Mouse (Mus musculus): Measurements from ENCODE around the gene Serpina6. TPM values are rescaled to one million over a fixed set of nuclear protein-coding genes. Genes with fewer than 3 reads are reported as not detected.

Gene Serpina6
- total and polyA plus RNA-seq, 3 experiments: not detected

- H3K79me2 ChIP-seq (ENCODE audit: control insufficient read depth, insufficient read depth, low read length, poor library complexity): no peaks in the 10 kb centered on the region; the same call in 1 of the 2 replicates
- H3K4me3 ChIP-seq (ENCODE audit: control insufficient read depth in 1 of 2, insufficient read depth in 1 of 2, low read depth in 2 of 2, low read length in 2 of 2): peak overlapping the region; percentile 44 to 56
- no peaks in the 10 kb centered on the region for H3K9me3 ChIP-seq (replicated peaks; ENCODE audit: insufficient read depth, low read length)
- H3K36me3 ChIP-seq (ENCODE audit: control insufficient read depth in 1 of 2, insufficient read depth in 2 of 2, low read length in 2 of 2): peaks cover 0 to 26% of the 10 kb centered on the region in 2 experiments; a peak in 2 of 4 replicates
- no peaks in the 10 kb centered on the region for H3K27me3 ChIP-seq (ENCODE audit: control insufficient read depth in 1 of 2, insufficient read depth in 2 of 2, low read length in 2 of 2)
- peak overlapping the region; percentile 99 for H3K27ac ChIP-seq (ENCODE audit: control insufficient read depth, low read depth, low read length)
- peaks cover 16 to 22% of the 10 kb centered on the region in 2 experiments for H3K4me1 ChIP-seq (ENCODE audit: control insufficient read depth in 1 of 2, insufficient read depth in 2 of 2, low read length in 2 of 2)
- H3K9ac ChIP-seq (ENCODE audit: control insufficient read depth, low read depth, low read length, poor library complexity, severe bottlenecking): peak overlapping the region; percentile 78
- peak; percentile 96 for DNase-seq (ENCODE audit: low read depth, low spot score)
- no peak for TF ChIP-seq USF1 (IDR thresholded peaks at IDR 0.05; ENCODE audit: low read depth, low read length)
- peak; percentile 92 for TF ChIP-seq ETS1 (IDR thresholded peaks at IDR 0.05; ENCODE audit: low read depth, low read length)
- TF ChIP-seq TCF12 (IDR thresholded peaks at IDR 0.05; ENCODE audit: low read depth, low read length): peak; percentile 92
- TF ChIP-seq ZC3H11A (IDR thresholded peaks at IDR 0.05; ENCODE audit: low read depth, low read length): no peak
- no peak for TF ChIP-seq USF2 (IDR thresholded peaks at IDR 0.05; ENCODE audit: borderline replicate concordance in 1 of 2, insufficient read depth in 1 of 2, low read depth in 1 of 2, low read length in 2 of 2)
- peak; percentile 79 for TF ChIP-seq TAL1 (IDR thresholded peaks at IDR 0.05; ENCODE audit: low read length)
- TF ChIP-seq MEF2A (IDR thresholded peaks at IDR 0.05; ENCODE audit: extremely low read depth, insufficient replicate concordance, low read depth, low read length, poor library complexity, severe bottlenecking): no peak
- peak; percentile 75 for TF ChIP-seq POLR2AphosphoS2 (IDR thresholded peaks at IDR 0.05; ENCODE audit: low read length)
- TF ChIP-seq BHLHE40 (IDR thresholded peaks at IDR 0.05; ENCODE audit: borderline replicate concordance, low read depth, low read length): no peak
- no peak for TF ChIP-seq POLR2AphosphoS5 (IDR thresholded peaks at IDR 0.05; ENCODE audit: borderline replicate concordance, low read depth, low read length)
- TF ChIP-seq RCOR1 (IDR thresholded peaks at IDR 0.05; ENCODE audit: low read depth, low read length): peak; percentile 77
- TF ChIP-seq MYB (IDR thresholded peaks at IDR 0.05; ENCODE audit: low read depth, low read length): peak; percentile 99
- TF ChIP-seq MXI1 (IDR thresholded peaks at IDR 0.05; ENCODE audit: low read depth, low read length): peak; percentile 82
- 0 out of 2 replicates have a peak, but pooled peaks have one; percentile 55 for TF ChIP-seq ZMIZ1 (IDR thresholded peaks at IDR 0.05; ENCODE audit: low read depth, low read length)
- peak; percentile 30; the same call in 1 of the 2 replicates for TF ChIP-seq JUND (IDR thresholded peaks at IDR 0.05; ENCODE audit: low read depth, low read length)
- TF ChIP-seq MYC (IDR thresholded peaks at IDR 0.05; ENCODE audit: low read depth, low read length): peak; percentile 83
- TF ChIP-seq NELFE (IDR thresholded peaks at IDR 0.05; ENCODE audit: low read depth, low read length): peak; percentile 61
- TF ChIP-seq SIN3A (IDR thresholded peaks at IDR 0.05; ENCODE audit: low read length): peak; percentile 88
- TF ChIP-seq EP300 (IDR thresholded peaks at IDR 0.05; ENCODE audit: low read depth in 1 of 2, low read length in 2 of 2): peak; percentile 92 to 99
- TF ChIP-seq MAZ (IDR thresholded peaks at IDR 0.05; ENCODE audit: low read depth, low read length): peak; percentile 43; the same call in 1 of the 2 replicates
- no peak for TF ChIP-seq RAD21 (IDR thresholded peaks at IDR 0.05; ENCODE audit: low read depth, low read length)
- TF ChIP-seq GABPA (IDR thresholded peaks at IDR 0.05; ENCODE audit: low read depth, low read length): no peak
- TF ChIP-seq KAT2A (conservative IDR thresholded peaks at IDR 0.05; ENCODE audit: low read depth, low read length): no peak
- no peak for TF ChIP-seq ELF1 (IDR thresholded peaks at IDR 0.05; ENCODE audit: low read depth, low read length)
- TF ChIP-seq UBTF (IDR thresholded peaks at IDR 0.05; ENCODE audit: borderline replicate concordance, insufficient read depth, low read depth, low read length): no peak
- peak; percentile 68 for TF ChIP-seq CHD2 (IDR thresholded peaks at IDR 0.05; ENCODE audit: low read length)
- no peak for TF ChIP-seq SMC3 (IDR thresholded peaks at IDR 0.05; ENCODE audit: low read depth, low read length)
- TF ChIP-seq ZKSCAN1 (IDR thresholded peaks at IDR 0.05; ENCODE audit: low read depth, low read length): no peak
- TF ChIP-seq MAX (IDR thresholded peaks at IDR 0.05; ENCODE audit: low read length): peak; percentile 82
- no peak for TF ChIP-seq E2F4 (IDR thresholded peaks at IDR 0.05; ENCODE audit: borderline replicate concordance, low read depth, low read length)
- TF ChIP-seq MAFK (IDR thresholded peaks at IDR 0.05; ENCODE audit: borderline replicate concordance, low read depth, low read length): no peak
- TF ChIP-seq GATA1 (IDR thresholded peaks at IDR 0.05; ENCODE audit: low read depth, low read length): peak; percentile 89
- TF ChIP-seq TBP (IDR thresholded peaks at IDR 0.05; ENCODE audit: low read depth, low read length): peak; percentile 88
- peak; percentile 62 to 87; a peak in 3 of 4 replicates for TF ChIP-seq POLR2A (IDR thresholded peaks at IDR 0.05; ENCODE audit: control insufficient read depth in 1 of 2, insufficient read depth in 1 of 2, low read depth in 1 of 2, low read length in 2 of 2, poor library complexity in 1 of 2)
- no peak for TF ChIP-seq CHD1 (IDR thresholded peaks at IDR 0.05; ENCODE audit: low read depth, low read length)
- TF ChIP-seq HCFC1 (IDR thresholded peaks at IDR 0.05; ENCODE audit: low read depth, low read length): peak; percentile 63; the same call in 1 of the 2 replicates
These were observed 40.2 kb downstream of the Serpina6 start for GRCm38 (mm10) chr12:103616860-103617261.
